Mouse (Mus musculus) limb, embryonic 12.5 days (tissue): ENCODE results near the gene Adora1. TPM values are rescaled to one million over a fixed set of nuclear protein-coding genes. Genes with fewer than 3 reads are reported as not detected.

Source experiments
- ATAC-seq: fragments of 200-750 bp; cut with Nextera tagmentation; 2 replicates; pipeline ENCODE4 v1.8.0; 2017; ENCODE audit warnings: low read depth, moderate TSS enrichment; ENCODE audit not compliant: insufficient number of reproducible peaks, insufficient read depth, low FRiP score, low TSS enrichment
- H3K27ac ChIP-seq: fragments of 300-500 bp; sonication (generic); 2 replicates; pipeline ENCODE4 v1.5.1; 2016; ENCODE audit warnings: mild to moderate bottlenecking, moderate library complexity
- H3K27me3 ChIP-seq: fragments of 300-500 bp; sonication (generic); 2 replicates; pipeline ENCODE4 v1.6.1; 2016; ENCODE audit warnings: mild to moderate bottlenecking, moderate library complexity
- H3K36me3 ChIP-seq: fragments of 300-500 bp; sonication (generic); 2 replicates; pipeline ENCODE4 v1.6.1; 2016; ENCODE audit warnings: mild to moderate bottlenecking, moderate library complexity
- H3K4me1 ChIP-seq: fragments of 300-500 bp; sonication (generic); replicated peaks from 2 replicates; pipeline ENCODE4 v1.6.1; 2016
- H3K4me2 ChIP-seq: fragments of 300-500 bp; sonication (generic); 2 replicates; pipeline ENCODE4 v1.6.1; 2016; ENCODE audit warnings: mild to moderate bottlenecking, moderate library complexity
- H3K4me3 ChIP-seq: fragments of 300-500 bp; sonication (generic); replicated peaks from 2 replicates; pipeline ENCODE4 v1.5.1; 2016; ENCODE audit warnings: mild to moderate bottlenecking
- H3K9ac ChIP-seq: fragments of 300-500 bp; sonication (generic); replicated peaks from 2 replicates; pipeline ENCODE4 v1.6.1; 2016; ENCODE audit warnings: mild to moderate bottlenecking, moderate library complexity
- H3K9me3 ChIP-seq: fragments of 300-500 bp; sonication (generic); 2 replicates; pipeline ENCODE4 v1.6.1; 2016; ENCODE audit warnings: mild to moderate bottlenecking, moderate library complexity
- WGBS: fragments of 180-500 bp; shearing (Covaris S2); methylation state at CpG from one replicate; pipeline ENCODE4 v1.1.7; 2016; 5-methylcytosine and 5-hydroxymethylcytosine counted together
- polyA plus RNA-seq: library from polyadenylated mRNA; unstranded; fragments of >200 nt; fragmentation: Nextera tagmentation; extraction: Ambion mirVana; gene quantifications from 2 replicates; pipeline ENCODE4 v1.2.1, GENCODE M21; 2016

The Adora1 gene
- polyA plus RNA-seq = 1.5 and 3.0 TPM in 2 replicates

GRCm38 (mm10) chr1:134235391-134235921, at the start of gene Adora1:
TSS of gene Adora1 (minus strand) at chr1:134235431.
- Histone ChIP-seq H3K27me3 (peaks cover 59% of the 10 kb centered on the region), H3K4me3 (peak within 1 kb of the TSS; percentile 52), H3K9me3 (no peaks in the 10 kb centered on the region), H3K27ac (no peak within 1 kb of the TSS), H3K4me1 (peaks cover 24% of the 10 kb centered on the region), H3K4me2 (peak within 1 kb of the TSS; percentile 97), H3K9ac (peak within 1 kb of the TSS; percentile 50), H3K36me3 (no peaks in the 10 kb centered on the region)
- ATAC-seq = no peak
- 1% methylated on average over 33 of the region's 37 CpGs for WGBS

GRCm38 (mm10) chr1:134283108-134283507, 47.9 kb upstream of the Adora1 start:
- 0 out of 2 replicates have a peak, but pooled peaks cover 4% of the 10 kb centered on the region for H3K27me3 ChIP-seq
- 41% methylated on average over 1 of the region's 1 CpGs for WGBS
- no peaks in the 10 kb centered on the region; the same call in 1 of the 2 replicates for H3K4me1 ChIP-seq
- H3K4me3 ChIP-seq = no peak overlapping the region
- H3K36me3 ChIP-seq = no peaks in the 10 kb centered on the region
- H3K9ac ChIP-seq = no peak overlapping the region
- H3K4me2 ChIP-seq = no peak overlapping the region
- H3K9me3 ChIP-seq = no peaks in the 10 kb centered on the region
- no peak overlapping the region for H3K27ac ChIP-seq
- ATAC-seq = no peak

GRCm38 (mm10) chr1:134282342-134282741, 47.1 kb upstream of the Adora1 start:
- ATAC-seq = no peak
- Histone ChIP-seq H3K27ac (no peak overlapping the region), H3K4me1 (no peaks in the 10 kb centered on the region; the same call in 1 of the 2 replicates), H3K4me2 (no peak overlapping the region), H3K9me3 (no peaks in the 10 kb centered on the region), H3K9ac (no peak overlapping the region), H3K36me3 (no peaks in the 10 kb centered on the region), H3K27me3 (0 out of 2 replicates have a peak, but pooled peaks cover 4% of the 10 kb centered on the region), H3K4me3 (no peak overlapping the region)
- 63% methylated on average over 3 of the region's 3 CpGs for WGBS

- WGBS = 66% methylated on average over 4 of the region's 4 CpGs
- no peaks in the 10 kb centered on the region; the same call in 1 of the 2 replicates for H3K4me1 ChIP-seq
- no peak overlapping the region for H3K4me2 ChIP-seq
Observed at GRCm38 (mm10) chr1:134281563-134281962, 46.3 kb upstream of the Adora1 start.

GRCm38 (mm10) chr1:134280174-134280573, 44.9 kb upstream of the Adora1 start:
- Histone ChIP-seq H3K4me2 (no peak overlapping the region), H3K4me3 (no peak overlapping the region), H3K9me3 (no peaks in the 10 kb centered on the region), H3K9ac (no peak overlapping the region), H3K27ac (no peak overlapping the region), H3K27me3 (0 out of 2 replicates have a peak, but pooled peaks cover 2% of the 10 kb centered on the region), H3K4me1 (no peaks in the 10 kb centered on the region), H3K36me3 (no peaks in the 10 kb centered on the region)
- no peak for ATAC-seq
- 90% methylated on average over 5 of the region's 5 CpGs for WGBS

More at GRCm38 (mm10) chr1:134281563-134281962, 46.3 kb upstream of the Adora1 start:
- Histone ChIP-seq H3K4me3 (no peak overlapping the region), H3K9ac (no peak overlapping the region), H3K36me3 (no peaks in the 10 kb centered on the region), H3K27ac (no peak overlapping the region), H3K27me3 (0 out of 2 replicates have a peak, but pooled peaks cover 4% of the 10 kb centered on the region), H3K9me3 (no peaks in the 10 kb centered on the region)
- no peak for ATAC-seq

- H3K27me3 ChIP-seq = no peaks in the 10 kb centered on the region
- WGBS = 72% methylated on average over 7 of the region's 7 CpGs
- no peaks in the 10 kb centered on the region for H3K36me3 ChIP-seq
- peaks cover 12% of the 10 kb centered on the region for H3K4me1 ChIP-seq
- H3K9ac ChIP-seq = no peak overlapping the region
- no peak for ATAC-seq
- H3K27ac ChIP-seq = no peak overlapping the region
- no peak overlapping the region for H3K4me3 ChIP-seq
- H3K4me2 ChIP-seq = no peak overlapping the region
- no peaks in the 10 kb centered on the region for H3K9me3 ChIP-seq
Observed at GRCm38 (mm10) chr1:134276823-134277222, 41.6 kb upstream of the Adora1 start.

- H3K9me3 ChIP-seq = no peaks in the 10 kb centered on the region
- no peaks in the 10 kb centered on the region for H3K27me3 ChIP-seq
- H3K27ac ChIP-seq = no peak overlapping the region
- H3K9ac ChIP-seq = no peak overlapping the region
- H3K4me2 ChIP-seq = no peak overlapping the region
- H3K4me3 ChIP-seq = no peak overlapping the region
- peaks cover 12% of the 10 kb centered on the region for H3K4me1 ChIP-seq
- ATAC-seq = no peak
- no peaks in the 10 kb centered on the region for H3K36me3 ChIP-seq
- WGBS = 54% methylated on average over 13 of the region's 13 CpGs
Observed at GRCm38 (mm10) chr1:134275616-134276464, 40.6 kb upstream of the Adora1 start.

- H3K4me2 ChIP-seq = no peak overlapping the region
- no peak overlapping the region for H3K9ac ChIP-seq
- H3K4me3 ChIP-seq = no peak overlapping the region
- no peak overlapping the region for H3K27ac ChIP-seq
- H3K27me3 ChIP-seq = no peaks in the 10 kb centered on the region
- no peaks in the 10 kb centered on the region for H3K36me3 ChIP-seq
- no peak for ATAC-seq
- H3K4me1 ChIP-seq = peaks cover 12% of the 10 kb centered on the region
- no peaks in the 10 kb centered on the region for H3K9me3 ChIP-seq
- WGBS = 61% methylated on average over 7 of the region's 7 CpGs
Observed at GRCm38 (mm10) chr1:134274483-134274920, 39.3 kb upstream of the Adora1 start.

- no peaks in the 10 kb centered on the region for H3K36me3 ChIP-seq
- no peaks in the 10 kb centered on the region for H3K9me3 ChIP-seq
- WGBS = 57% methylated on average over 9 of the region's 9 CpGs
- no peak overlapping the region for H3K9ac ChIP-seq
- no peak overlapping the region for H3K4me2 ChIP-seq
- H3K4me3 ChIP-seq = no peak overlapping the region
- no peak for ATAC-seq
- no peaks in the 10 kb centered on the region for H3K27me3 ChIP-seq
- H3K4me1 ChIP-seq = peaks cover 12% of the 10 kb centered on the region
- peak overlapping the region; percentile 50; the same call in 1 of the 2 replicates for H3K27ac ChIP-seq
Observed at GRCm38 (mm10) chr1:134273493-134274395, 38.5 kb upstream of the Adora1 start.

GRCm38 (mm10) chr1:134272754-134273250, 37.6 kb upstream of the Adora1 start:
- H3K4me3 ChIP-seq = no peak overlapping the region
- no peaks in the 10 kb centered on the region for H3K27me3 ChIP-seq
- ATAC-seq = no peak
- no peaks in the 10 kb centered on the region for H3K36me3 ChIP-seq
- H3K27ac ChIP-seq = no peak overlapping the region
- no peak overlapping the region for H3K9ac ChIP-seq
- H3K4me2 ChIP-seq = no peak overlapping the region
- WGBS = 84% methylated on average over 5 of the region's 5 CpGs
- no peaks in the 10 kb centered on the region for H3K9me3 ChIP-seq
- peaks cover 12% of the 10 kb centered on the region for H3K4me1 ChIP-seq
